Mouse (Mus musculus) midbrain, embryonic 16.5 days (tissue): ENCODE measurements around the gene Rab31. TPM values are rescaled to one million over a fixed set of nuclear protein-coding genes. Genes with fewer than 3 reads are reported as not detected.

Source experiments
- ATAC-seq: fragments of 200-750 bp; cut with Nextera tagmentation; 2 replicates; pipeline ENCODE4 v1.8.0; 2017; ENCODE audit warnings: moderate TSS enrichment
- H3K27ac ChIP-seq: fragments of 300-500 bp; sonication (generic); 2 replicates; pipeline ENCODE4 v1.5.1; 2014; ENCODE audit warnings: mild to moderate bottlenecking, low read length, mixed read lengths
- H3K27me3 ChIP-seq: fragments of 300-500 bp; sonication (generic); 2 replicates; pipeline ENCODE4 v1.6.1; 2014; ENCODE audit warnings: low read depth, low read length, mixed read lengths; ENCODE audit not compliant: control insufficient read depth, insufficient read depth
- H3K36me3 ChIP-seq: fragments of 300-500 bp; sonication (generic); 2 replicates; pipeline ENCODE4 v1.6.1; 2014; ENCODE audit warnings: mild to moderate bottlenecking, low read length, moderate library complexity, mixed read lengths; ENCODE audit not compliant: control insufficient read depth, insufficient read depth
- H3K4me1 ChIP-seq: fragments of 300-500 bp; sonication (generic); 2 replicates; pipeline ENCODE4 v1.6.1; 2014; ENCODE audit warnings: mild to moderate bottlenecking, low read length, mixed read lengths; ENCODE audit not compliant: control insufficient read depth, insufficient read depth
- H3K4me2 ChIP-seq: fragments of 300-500 bp; sonication (generic); 2 replicates; pipeline ENCODE4 v1.6.1; 2014; ENCODE audit warnings: mild to moderate bottlenecking, low read length, mixed read lengths
- H3K4me3 ChIP-seq: fragments of 300-500 bp; sonication (generic); 2 replicates; pipeline ENCODE4 v1.5.1; 2014; ENCODE audit warnings: low read depth, mild to moderate bottlenecking, low read length, moderate library complexity, mixed read lengths
- H3K9ac ChIP-seq: fragments of 300-500 bp; sonication (generic); 2 replicates; pipeline ENCODE4 v1.6.1; 2014; ENCODE audit warnings: low read depth, low read length, mixed read lengths
- H3K9me3 ChIP-seq: fragments of 300-500 bp; sonication (generic); replicated peaks from 2 replicates; pipeline ENCODE4 v1.6.1; 2014; ENCODE audit warnings: mild to moderate bottlenecking, low read length, mixed read lengths; ENCODE audit not compliant: control insufficient read depth, poor library complexity, severe bottlenecking
- WGBS: fragments of 180-500 bp; shearing (Covaris S2); extraction: QIAGEN DNeasy Blood & Tissue Kit; methylation state at CpG from one replicate; pipeline ENCODE4 v1.1.7; 2014; 5-methylcytosine and 5-hydroxymethylcytosine counted together
- polyA plus RNA-seq: library from polyadenylated mRNA; unstranded; fragments of >200 nt; fragmentation: Nextera tagmentation; extraction: Ambion mirVana; gene quantifications from 2 replicates; pipeline ENCODE4 v1.2.1, GENCODE M21; 2015

The Rab31 gene
- polyA plus RNA-seq, 1 experiment from 2014 or later: 79.4 TPM

- H3K9me3 ChIP-seq: no peaks in the 10 kb centered on the region
- no peaks in the 10 kb centered on the region for H3K4me1 ChIP-seq
- no peak overlapping the region for H3K27ac ChIP-seq
- H3K27me3 ChIP-seq: no peaks in the 10 kb centered on the region
- ATAC-seq: no peak
- H3K9ac ChIP-seq: no peak overlapping the region
- peaks cover 5% of the 10 kb centered on the region for H3K36me3 ChIP-seq
- no peak overlapping the region for H3K4me2 ChIP-seq
- no peak overlapping the region for H3K4me3 ChIP-seq
- 88% methylated on average over 4 of the region's 4 CpGs for WGBS
Measured at GRCm38 (mm10) chr17:65692276-65692675, 80.3 kb downstream of the Rab31 start.

- Histone ChIP-seq H3K9ac (no peak overlapping the region), H3K4me2 (no peak overlapping the region), H3K27ac (no peak overlapping the region), H3K9me3 (no peaks in the 10 kb centered on the region), H3K4me1 (no peaks in the 10 kb centered on the region), H3K36me3 (no peaks in the 10 kb centered on the region), H3K27me3 (no peaks in the 10 kb centered on the region), H3K4me3 (no peak overlapping the region)
- ATAC-seq: no peak
- WGBS: 72% methylated on average over 2 of the region's 2 CpGs
Measured at GRCm38 (mm10) chr17:65683731-65684130, 88.8 kb downstream of the Rab31 start.

- 89% methylated on average over 3 of the region's 3 CpGs for WGBS
- no peak overlapping the region for H3K27ac ChIP-seq
- H3K4me3 ChIP-seq: no peak overlapping the region
- H3K27me3 ChIP-seq: no peaks in the 10 kb centered on the region
- H3K4me2 ChIP-seq: no peak overlapping the region
- no peaks in the 10 kb centered on the region for H3K4me1 ChIP-seq
- H3K9ac ChIP-seq: no peak overlapping the region
- no peaks in the 10 kb centered on the region for H3K9me3 ChIP-seq
- no peaks in the 10 kb centered on the region for H3K36me3 ChIP-seq
- no peak for ATAC-seq
Measured at GRCm38 (mm10) chr17:65683316-65683715, 89.2 kb downstream of the Rab31 start.

- no peak overlapping the region for H3K4me3 ChIP-seq
- H3K4me2 ChIP-seq: no peak overlapping the region
- H3K4me1 ChIP-seq: no peaks in the 10 kb centered on the region
- no peaks in the 10 kb centered on the region for H3K27me3 ChIP-seq
- no peaks in the 10 kb centered on the region for H3K36me3 ChIP-seq
- 85% methylated on average over 5 of the region's 5 CpGs for WGBS
- H3K27ac ChIP-seq: no peak overlapping the region
- H3K9ac ChIP-seq: no peak overlapping the region
- ATAC-seq: no peak
- no peaks in the 10 kb centered on the region for H3K9me3 ChIP-seq
Measured at GRCm38 (mm10) chr17:65682071-65682680, 90.4 kb downstream of the Rab31 start.

DNA sequence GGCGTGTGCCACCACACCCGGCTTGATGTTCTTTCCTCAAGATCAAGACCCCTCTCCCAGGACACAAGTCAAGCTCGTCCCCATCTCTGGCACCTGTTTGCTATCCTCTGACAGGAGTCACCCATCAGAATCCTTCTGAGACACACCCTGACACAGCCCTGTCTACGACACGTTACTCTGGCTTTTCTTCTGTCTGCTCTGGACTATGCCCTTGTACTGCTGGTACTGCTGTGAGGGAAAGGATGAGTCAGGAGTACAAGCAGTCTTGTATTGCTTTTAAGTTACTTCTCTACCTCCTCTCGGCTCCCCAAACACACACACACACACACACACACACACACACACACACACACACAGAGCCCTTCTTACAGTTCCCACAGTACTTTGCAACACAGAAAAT, 91.0 kb downstream of the Rab31 start:
- Histone ChIP-seq H3K27ac (no peak overlapping the region), H3K9me3 (no peaks in the 10 kb centered on the region), H3K36me3 (no peaks in the 10 kb centered on the region), H3K9ac (no peak overlapping the region), H3K4me1 (no peaks in the 10 kb centered on the region), H3K27me3 (no peaks in the 10 kb centered on the region), H3K4me3 (no peak overlapping the region), H3K4me2 (no peak overlapping the region)
- no peak for ATAC-seq
- 86% methylated on average over 6 of the region's 6 CpGs for WGBS

GRCm38 (mm10) chr17:65680801-65681412, 91.6 kb downstream of the Rab31 start:
- Histone ChIP-seq H3K36me3 (no peaks in the 10 kb centered on the region), H3K4me1 (no peaks in the 10 kb centered on the region), H3K4me3 (no peak overlapping the region), H3K9ac (no peak overlapping the region), H3K27ac (no peak overlapping the region), H3K27me3 (no peaks in the 10 kb centered on the region), H3K9me3 (no peaks in the 10 kb centered on the region), H3K4me2 (no peak overlapping the region)
- 93% methylated on average over 2 of the region's 2 CpGs for WGBS
- ATAC-seq: no peak

DNA sequence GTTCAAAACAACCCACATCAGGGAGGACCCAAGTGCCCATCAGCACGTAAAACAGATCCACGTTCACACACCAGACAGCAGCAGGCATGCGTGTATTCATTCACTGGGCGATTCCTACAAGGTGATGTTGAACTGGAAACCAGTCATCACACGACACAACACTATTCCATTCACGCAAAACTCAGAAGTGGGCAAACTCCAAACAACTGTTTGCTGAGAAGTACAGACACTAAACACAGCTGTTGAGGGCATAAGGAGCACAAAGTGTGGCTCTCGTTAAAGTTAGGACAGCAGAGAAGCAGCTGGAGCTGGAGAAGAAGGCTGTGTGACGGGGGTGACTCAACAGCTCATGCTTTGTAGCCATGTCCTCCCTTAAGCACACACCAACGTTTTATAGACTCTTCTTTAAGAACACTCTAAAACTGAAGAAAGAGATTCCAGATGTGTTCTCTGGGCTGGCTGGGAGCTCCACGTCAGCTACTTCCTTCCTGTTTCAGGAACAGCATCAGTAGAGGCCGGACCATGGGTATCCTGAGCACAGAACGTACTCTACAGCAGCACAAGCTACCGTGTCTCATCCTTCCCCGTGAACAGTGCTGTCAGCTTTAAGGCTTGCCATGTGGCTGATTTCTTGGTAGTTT, 92.6 kb downstream of the Rab31 start:
- H3K4me3 ChIP-seq: no peak overlapping the region
- H3K36me3 ChIP-seq: no peaks in the 10 kb centered on the region
- no peaks in the 10 kb centered on the region for H3K9me3 ChIP-seq
- no peak for ATAC-seq
- no peaks in the 10 kb centered on the region for H3K4me1 ChIP-seq
- H3K27ac ChIP-seq: no peak overlapping the region
- WGBS: 80% methylated on average over 14 of the region's 14 CpGs
- no peak overlapping the region for H3K9ac ChIP-seq
- H3K4me2 ChIP-seq: no peak overlapping the region
- H3K27me3 ChIP-seq: no peaks in the 10 kb centered on the region

DNA sequence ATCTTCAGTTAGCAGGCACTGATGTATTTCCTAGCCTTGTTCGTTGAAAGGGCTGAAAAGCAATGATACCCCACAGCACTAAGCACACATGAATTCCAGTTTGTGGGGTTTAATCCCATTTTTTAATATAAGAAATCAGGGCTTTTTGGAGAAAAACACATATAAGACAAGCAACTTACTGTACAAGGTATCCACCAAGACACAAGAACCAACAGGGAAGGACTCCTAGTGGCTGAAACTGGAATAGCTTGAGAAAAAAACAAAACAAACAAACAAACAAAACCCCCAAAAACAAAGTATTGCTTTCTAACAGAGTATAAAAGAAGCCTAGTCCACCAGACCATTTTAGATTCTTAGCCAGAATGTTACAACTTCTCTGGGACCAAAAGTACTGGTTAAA, 94.8 kb downstream of the Rab31 start:
- Histone ChIP-seq H3K9me3 (no peaks in the 10 kb centered on the region; the same call in 1 of the 2 replicates), H3K27me3 (no peaks in the 10 kb centered on the region), H3K4me2 (no peak overlapping the region), H3K4me3 (no peak overlapping the region), H3K36me3 (no peaks in the 10 kb centered on the region), H3K27ac (no peak overlapping the region), H3K4me1 (no peaks in the 10 kb centered on the region), H3K9ac (no peak overlapping the region)
- WGBS: 95% methylated on average over 1 of the region's 1 CpGs
- no peak for ATAC-seq

- Histone ChIP-seq H3K36me3 (no peaks in the 10 kb centered on the region), H3K4me3 (no peak overlapping the region), H3K27me3 (no peaks in the 10 kb centered on the region), H3K4me1 (no peaks in the 10 kb centered on the region), H3K9ac (no peak overlapping the region), H3K27ac (no peak overlapping the region), H3K4me2 (no peak overlapping the region), H3K9me3 (no peaks in the 10 kb centered on the region; the same call in 1 of the 2 replicates)
- ATAC-seq: no peak
- WGBS: 93% methylated on average over 8 of the region's 8 CpGs
Measured at GRCm38 (mm10) chr17:65676536-65676935, 96.0 kb downstream of the Rab31 start.
